Mouse (Mus musculus) liver, embryonic 18 days (tissue): Measurements from ENCODE around the gene 4933405O20Rik. TPM values are rescaled to one million over a fixed set of nuclear protein-coding genes. Genes with fewer than 3 reads are reported as not detected.

Experiments used
- polyA plus RNA-seq: library from polyadenylated mRNA; depleted of rRNA; stranded (reverse); fragments of >200 nt; gene quantifications from 2 replicates; pipeline ENCODE4 v1.2.3, GENCODE M21; 2012; rRNA removed

4933405O20Rik gene
- polyA plus RNA-seq = not detected in 2 replicates

DNA sequence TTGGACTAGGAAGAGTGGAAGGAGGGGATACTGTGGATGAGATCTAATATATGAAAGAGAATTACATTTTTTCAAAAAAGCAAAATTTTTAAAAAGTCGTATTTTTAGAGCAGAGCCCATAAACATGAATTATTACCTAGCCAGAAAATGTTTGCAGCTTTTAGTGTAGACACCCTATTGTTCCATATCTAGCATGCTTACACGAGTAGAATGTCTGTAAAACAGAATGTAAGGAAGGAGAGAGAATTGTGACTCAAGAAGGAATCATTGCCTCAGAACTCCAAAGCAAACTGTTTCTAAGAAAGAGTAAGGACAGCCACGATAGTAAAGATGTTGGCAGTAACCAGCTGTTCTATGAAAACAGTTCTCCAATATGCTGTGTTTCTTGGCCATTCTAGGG lies at the start of gene 4933405O20Rik:
TSS of gene 4933405O20Rik (plus strand) at position 301 of the 400 bp plus-strand sequence.

